Mouse (Mus musculus) lung, adult 2 months (tissue): ENCODE measurements around the gene Dlec1. TPM values are rescaled to one million over a fixed set of nuclear protein-coding genes. Genes with fewer than 3 reads are reported as not detected.

ENCODE experiments used
- DNase-seq: peaks from one replicate; pipeline ENCODE4 v3.0.0; 2022
- H3K4me1 ChIP-seq: fragments of 200-500 bp; 2 replicates; pipeline ENCODE4 v1.6.1; 2011; ENCODE audit warnings: low read length; ENCODE audit not compliant: control insufficient read depth, insufficient read depth
- H3K4me3 ChIP-seq: fragments of 200-500 bp; replicated peaks from 2 replicates; pipeline ENCODE3; 2011; ENCODE audit warnings: low read depth, mild to moderate bottlenecking, control low read depth, low read length; ENCODE audit errors: extremely low read depth
- CTCF ChIP-seq: fragments of 200-500 bp; IDR thresholded peaks from 2 replicates; pipeline ENCODE4 v1.5.1; 2011; ENCODE audit warnings: mild to moderate bottlenecking, low read length, control low read depth; ENCODE audit not compliant: insufficient read depth
- POLR2A ChIP-seq: fragments of 200-500 bp; IDR thresholded peaks from 2 replicates; pipeline ENCODE4 v1.6.1; 2011; ENCODE audit warnings: low read depth, mild to moderate bottlenecking, control low read depth, low read length, borderline replicate concordance; ENCODE audit errors: extremely low read depth
- WGBS: fragments of 180-500 bp; shearing (Covaris S2); methylation state at CpG from one replicate; pipeline ENCODE4 v1.1.7; 2018; 5-methylcytosine and 5-hydroxymethylcytosine counted together
- polyA plus RNA-seq: library from polyadenylated mRNA; depleted of rRNA; stranded (reverse); fragments of >200 nt; gene quantifications from 2 replicates; pipeline ENCODE4 v1.2.3, GENCODE M21; 2012

Gene Dlec1
- polyA plus RNA-seq, 1 experiment, result 5.1 TPM

- H3K4me1 ChIP-seq, result 0 out of 2 replicates have a peak, but pooled peaks cover 7% of the 10 kb centered on the region
- no peak for DNase-seq
- no peak overlapping the region for H3K4me3 ChIP-seq
- 71% methylated on average over 7 of the region's 7 CpGs for WGBS
- TF ChIP-seq CTCF (no peak), POLR2A (no peak)
Measured at GRCm38 (mm10) chr9:119089437-119089836, 12.8 kb upstream of the Dlec1 start.

GRCm38 (mm10) chr9:119090462-119090861 is 11.8 kb upstream of the Dlec1 start:
- Histone ChIP-seq H3K4me1 (0 out of 2 replicates have a peak, but pooled peaks cover 7% of the 10 kb centered on the region), H3K4me3 (no peak overlapping the region)
- 75% methylated on average over 5 of the region's 5 CpGs for WGBS
- no peak for DNase-seq
- TF ChIP-seq CTCF (no peak), POLR2A (no peak)

DNA sequence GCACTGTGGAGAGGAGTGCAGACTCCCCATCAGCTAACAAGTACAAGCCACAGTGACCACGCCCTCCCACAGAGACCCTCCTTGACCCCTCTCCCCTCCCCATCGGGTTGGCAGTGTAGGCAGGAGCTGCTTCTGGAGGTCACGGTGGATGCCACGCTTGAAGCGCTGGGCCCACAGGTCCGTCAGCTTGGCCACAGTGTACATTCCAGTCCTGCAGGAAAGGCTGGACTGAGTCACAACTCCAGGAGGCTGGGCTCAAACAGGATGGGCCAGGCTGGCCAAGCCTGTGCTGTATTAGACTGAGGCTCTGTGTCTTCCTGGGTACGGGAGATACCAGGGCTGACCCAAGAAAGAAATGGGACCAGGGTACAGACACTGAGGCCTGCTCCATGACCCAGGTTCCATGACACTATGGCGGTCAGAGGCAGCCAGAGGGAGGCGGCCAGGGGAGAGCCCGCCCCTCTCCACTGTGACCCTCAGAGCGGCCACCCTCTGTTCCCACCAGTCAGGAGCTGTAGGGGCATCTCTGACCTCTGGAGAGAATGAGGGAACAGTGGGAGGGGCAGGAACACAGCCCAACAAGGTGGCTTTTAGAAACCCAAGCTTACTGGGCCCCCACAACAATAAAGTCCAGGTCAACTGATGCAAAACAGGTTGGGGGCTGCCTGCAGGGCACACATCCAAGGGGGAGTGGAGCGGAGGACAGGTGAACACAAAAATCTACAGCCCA is 10.5 kb upstream of the Dlec1 start:
- Histone ChIP-seq H3K4me1 (0 out of 2 replicates have a peak, but pooled peaks cover 7% of the 10 kb centered on the region), H3K4me3 (no peak overlapping the region)
- DNase-seq, result no peak
- TF ChIP-seq POLR2A (no peak), CTCF (no peak)
- WGBS, result 70% methylated on average over 12 of the region's 12 CpGs

DNA sequence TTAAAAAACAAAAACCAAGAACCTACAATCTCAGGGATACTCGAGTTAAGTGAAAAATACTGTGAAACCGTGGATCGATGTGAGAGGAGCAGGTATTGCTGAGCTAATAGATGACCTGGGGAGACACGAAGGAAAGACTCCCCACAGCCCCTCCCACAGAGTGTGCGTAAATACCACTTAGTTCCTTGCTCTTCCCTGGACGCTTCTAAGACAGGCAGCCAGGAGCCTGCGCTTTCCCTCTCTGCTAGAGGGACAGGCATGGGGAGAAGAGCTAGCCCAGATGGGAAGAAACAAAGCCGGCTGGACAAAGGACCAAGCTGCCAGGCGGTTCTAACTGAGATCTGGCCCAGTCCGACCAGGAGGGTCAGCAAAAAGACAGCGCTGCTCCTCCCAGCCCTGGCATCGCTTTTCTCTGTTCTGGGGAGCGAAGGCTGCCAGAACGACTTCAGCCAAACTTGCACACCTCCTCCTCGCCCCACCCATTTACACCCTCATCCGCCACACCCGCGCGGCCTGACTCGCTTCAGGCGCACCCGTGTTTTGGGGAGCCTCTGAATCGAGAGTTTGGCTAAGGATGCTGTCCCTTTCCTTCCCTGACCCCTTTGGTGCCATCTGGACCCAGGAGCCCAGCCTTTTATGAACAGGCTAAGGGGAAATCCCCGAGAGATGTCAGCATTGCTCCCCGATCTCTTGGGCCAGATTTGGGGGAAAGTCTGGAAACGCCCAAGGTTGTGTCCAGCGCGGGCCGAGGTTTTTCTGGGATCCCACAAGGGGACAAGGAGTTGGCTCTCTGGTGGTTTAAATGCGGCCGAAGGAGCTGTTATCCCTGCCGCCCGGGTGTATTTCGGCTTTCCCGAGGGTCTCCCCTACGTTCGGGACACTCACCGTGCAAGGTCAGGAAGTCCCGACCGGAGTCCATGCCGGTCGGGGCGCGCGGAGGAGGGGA is 9.5 kb upstream of the Dlec1 start:
- WGBS, result 4% methylated on average over 45 of the region's 45 CpGs
- Histone ChIP-seq H3K4me1 (0 out of 2 replicates have a peak, but pooled peaks cover 2% of the 10 kb centered on the region), H3K4me3 (peak overlapping the region; percentile 68)
- TF ChIP-seq CTCF, result no peak
- no peak; the same call in 1 of the 2 replicates for TF ChIP-seq POLR2A
- peak; percentile 47 for DNase-seq

- no peaks in the 10 kb centered on the region for H3K4me1 ChIP-seq
- TF ChIP-seq POLR2A (peak; percentile 48; the same call in 1 of the 2 replicates), CTCF (no peak)
- H3K4me3 ChIP-seq, result peak within 1 kb of the TSS; percentile 68
- WGBS, result 13% methylated on average over 45 of the region's 45 CpGs
- peak; percentile 73 for DNase-seq
Measured at GRCm38 (mm10) chr9:119093419-119094295, 8.6 kb upstream of the Dlec1 start, which contains the start of gene Plcd1. TSS of gene Plcd1 (minus strand) at chr9:119093502.

DNA sequence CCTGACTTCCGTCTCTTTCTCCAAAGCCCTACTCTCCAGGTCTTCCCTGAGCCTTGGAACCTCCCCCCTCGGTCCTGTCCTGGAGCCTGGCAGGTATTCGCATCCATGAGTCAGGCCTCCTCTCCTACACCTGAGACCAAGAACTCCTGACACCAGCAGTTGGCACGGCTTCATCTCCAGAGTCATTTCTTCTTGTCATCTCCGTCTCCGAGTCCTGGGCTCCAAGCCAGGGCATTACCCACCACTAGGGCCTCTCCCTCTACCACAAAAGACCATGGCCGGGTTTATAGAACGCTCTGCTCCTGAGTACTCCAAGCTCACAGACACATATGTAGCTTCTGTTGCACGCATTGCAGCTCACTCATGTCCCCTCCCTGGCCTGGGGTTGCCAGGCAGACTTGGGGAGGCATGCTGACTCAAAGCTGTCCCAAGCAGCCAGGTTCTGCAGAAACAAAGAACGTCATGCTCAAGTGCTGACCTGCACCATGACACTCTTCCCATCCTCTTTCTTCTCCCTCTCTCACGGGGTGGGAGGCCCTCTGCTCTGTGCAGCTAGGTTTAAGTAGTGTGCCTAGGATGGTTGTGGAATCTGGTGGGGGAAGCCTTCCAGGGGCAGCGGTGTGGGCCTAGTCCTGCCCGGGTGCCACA is 7.7 kb upstream of the Dlec1 start:
- no peak for DNase-seq
- TF ChIP-seq CTCF, result no peak
- no peak for TF ChIP-seq POLR2A
- H3K4me3 ChIP-seq, result no peak overlapping the region
- WGBS, result 75% methylated on average over 13 of the region's 13 CpGs
- H3K4me1 ChIP-seq, result no peaks in the 10 kb centered on the region

DNA sequence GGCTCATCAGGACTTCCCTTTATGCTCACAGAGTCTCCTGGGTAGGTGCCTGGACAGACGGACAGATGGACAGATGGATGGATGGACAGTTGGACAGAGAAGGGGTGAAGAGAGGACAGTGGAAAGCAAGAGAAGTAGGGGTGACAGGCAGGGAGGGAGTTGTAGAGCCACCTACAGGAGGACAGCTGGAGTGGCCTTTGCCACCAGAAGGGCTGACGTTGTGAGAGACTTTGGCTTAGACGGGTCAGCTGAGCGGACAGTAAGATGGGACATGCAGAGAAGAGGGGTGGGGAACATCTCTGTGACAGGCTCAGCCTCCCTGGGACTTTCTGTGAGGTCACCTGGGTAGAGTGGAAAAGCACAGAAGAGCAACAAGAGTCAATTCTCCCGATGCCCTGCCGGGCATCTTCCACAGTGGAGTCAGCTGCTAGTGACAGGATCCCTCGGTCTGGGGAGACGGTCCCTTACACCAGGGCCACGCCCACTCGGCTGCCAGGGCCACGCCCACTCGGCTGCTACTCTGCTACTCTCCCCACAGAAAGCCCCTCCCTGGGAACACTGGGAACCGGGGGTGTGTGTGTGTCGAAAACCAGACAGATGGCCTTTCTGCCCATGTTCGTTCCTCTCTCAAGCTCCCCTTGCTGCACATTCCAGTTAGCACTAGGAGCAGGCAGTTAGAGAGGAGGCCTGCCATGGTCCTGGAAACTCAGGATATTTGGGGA is 1.9 kb upstream of the Dlec1 start:
- no peak for DNase-seq
- H3K4me3 ChIP-seq, result no peak overlapping the region
- H3K4me1 ChIP-seq, result no peaks in the 10 kb centered on the region
- TF ChIP-seq POLR2A (no peak), CTCF (no peak)
- 15% methylated on average over 15 of the region's 15 CpGs for WGBS

DNA sequence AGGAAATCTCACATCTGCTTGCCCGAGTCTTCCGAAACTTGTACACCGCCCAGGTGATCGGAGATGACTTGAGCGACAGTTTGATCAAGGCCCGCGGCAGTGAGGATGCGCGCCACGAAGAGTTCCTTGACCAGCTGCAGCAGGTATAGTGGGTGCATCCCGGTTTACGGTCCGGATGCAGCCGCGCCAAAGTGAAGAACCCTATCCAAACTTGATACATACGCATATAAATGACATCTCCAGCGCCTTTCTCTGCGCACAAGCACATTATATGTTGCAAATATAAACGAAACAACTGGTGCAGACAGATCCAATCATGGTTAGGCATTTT is 470 bp downstream of the Dlec1 start:
- WGBS, result 3% methylated on average over 19 of the region's 19 CpGs
- DNase-seq, result no peak

More for the DNA sequence above, 470 bp downstream of the Dlec1 start:
- TF ChIP-seq CTCF, result no peak
- TF ChIP-seq POLR2A, result no peak
- Histone ChIP-seq H3K4me1 (no peaks in the 10 kb centered on the region), H3K4me3 (peak overlapping the region; percentile 67)
